Mouse (Mus musculus) heart, postnatal 14 days (tissue): ENCODE results near the gene Dlst. TPM values are rescaled to one million over a fixed set of nuclear protein-coding genes. Genes with fewer than 3 reads are reported as not detected.

Experiments
- DNase-seq, 2 experiments: peaks; one replicate each; pipeline ENCODE4 v3.0.0; 2021 to 2022
- intact Hi-C: fragments of 180-260 bp; cut with DNase I; formaldehyde crosslinking; loops from one replicate; pipeline ENCODE4 v1.15.1; 2025
- long read RNA-seq, 2 experiments: library from polyadenylated mRNA; stranded (forward); transcript quantifications; one replicate each; pipeline ENCODE4 v2.0.0; 2021
- total RNA-seq, 2 experiments: library from RNA; stranded (reverse); gene quantifications; 2 replicates each; pipeline ENCODE4 v1.2.3; 2021

The Dlst gene
- total RNA-seq, result 100 to 1,000 TPM; 713 to 718 TPM
- long read RNA-seq, experiment 1, transcript Dlst-201 (15 exons, 2,764 nt), result major isoform, 254 of 422 reads
- long read RNA-seq, experiment 1, partial matches to known transcripts, result 134 of 422 reads
- long read RNA-seq, experiment 1, other reads (novel, unspliced or antisense), result 29 of 422 reads
- long read RNA-seq, experiment 2, transcript Dlst-201 (15 exons, 2,764 nt), result major isoform, 223 of 349 reads
- long read RNA-seq, experiment 2, partial matches to known transcripts, result 112 of 349 reads
- long read RNA-seq, experiment 2, other reads (novel, unspliced or antisense), result 12 of 349 reads

DNA sequence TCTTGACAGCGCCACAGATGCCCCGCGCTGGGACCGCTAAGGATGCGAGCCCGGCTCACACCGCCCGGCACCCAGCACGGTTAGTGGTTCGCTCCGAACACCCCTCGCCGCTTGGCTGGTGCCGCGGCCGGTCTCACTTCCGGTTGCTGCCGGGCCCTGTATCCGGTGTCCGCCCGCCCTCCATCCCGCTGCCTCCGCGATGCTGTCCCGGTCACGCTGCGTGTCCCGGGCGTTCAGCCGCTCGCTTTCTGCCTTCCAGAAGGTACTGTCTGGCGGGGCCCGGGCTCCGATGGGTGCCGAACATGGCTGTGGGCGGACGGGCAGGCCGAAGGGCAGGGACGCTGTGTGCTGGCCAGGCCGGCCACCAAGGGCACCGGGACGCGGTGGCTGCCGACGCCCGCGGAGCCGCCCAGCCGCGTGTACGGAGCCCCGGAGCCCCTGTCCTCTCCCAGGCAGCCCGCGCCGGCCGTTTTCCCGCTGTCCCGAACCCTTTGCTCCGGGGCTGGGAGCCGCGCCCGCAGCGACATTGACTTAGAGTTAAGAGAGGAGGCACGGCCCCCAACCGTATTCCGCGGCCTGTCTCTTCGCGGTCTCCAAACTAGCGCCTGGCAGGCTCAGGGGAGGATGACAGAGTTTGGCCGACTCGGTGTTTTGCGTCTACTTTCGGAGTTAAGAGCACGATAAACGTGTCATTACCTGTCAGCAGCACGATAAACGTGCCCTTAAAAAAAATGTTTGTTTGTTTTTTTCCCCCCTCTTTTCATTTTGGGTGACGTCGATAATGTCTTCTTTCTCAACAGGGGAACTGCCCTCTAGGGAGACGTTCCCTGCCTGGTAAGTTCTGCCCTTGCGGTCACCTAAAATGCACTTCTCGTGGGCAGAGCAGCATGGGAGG is at the start of gene Dlst, which contains the start of gene Prox2:
Dlst (plus strand) TSS at position 136 of the 895 bp plus-strand sequence.
Prox2 (minus strand) TSS at position 62 of the 895 bp plus-strand sequence.
- intact Hi-C loops, result no loop called here
- DNase-seq, result peak; percentile 91 to 93

GRCm38 (mm10) chr12:85071043-85071442 is 39.6 kb upstream of the Dlst start:
- no peak for DNase-seq
- intact Hi-C loops, result no loop called here

GRCm38 (mm10) chr12:85077100-85077499 is 33.5 kb upstream of the Dlst start:
- intact Hi-C loops, result no loop called here
- DNase-seq, result no peak

- DNase-seq, result no peak
- intact Hi-C loops, result no loop called here
Measured at GRCm38 (mm10) chr12:85084257-85084656, 26.4 kb upstream of the Dlst start.

- intact Hi-C loops, result no loop called here
- no peak for DNase-seq
Measured at GRCm38 (mm10) chr12:85084941-85085340, 25.7 kb upstream of the Dlst start.

DNA sequence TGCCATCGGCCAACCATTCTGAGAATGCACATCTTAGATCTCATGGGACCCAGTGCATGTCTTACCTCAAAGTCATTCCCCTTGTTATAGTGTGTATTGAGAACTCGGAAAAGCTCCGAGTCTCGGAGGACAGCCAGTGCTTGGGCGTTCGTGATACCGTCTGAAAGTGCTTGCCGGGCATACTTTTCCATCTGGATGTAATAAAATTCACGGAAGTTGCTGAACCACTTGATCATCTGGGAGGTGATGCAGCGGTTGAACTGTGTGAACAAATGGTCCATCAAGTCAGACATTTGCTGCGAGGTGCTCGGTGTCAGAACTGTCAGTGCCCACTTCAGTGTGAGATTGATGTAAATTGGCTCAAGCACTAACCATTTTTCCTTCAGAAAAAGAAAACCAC is 22.8 kb upstream of the Dlst start:
- intact Hi-C loops, result no loop called here

GRCm38 (mm10) chr12:85091190-85091589 is 19.4 kb upstream of the Dlst start:
- intact Hi-C loops, result no loop called here
- DNase-seq, result no peak

More for the DNA sequence above, 22.8 kb upstream of the Dlst start:
- no peak for DNase-seq

GRCm38 (mm10) chr12:85092214-85092613 is 18.4 kb upstream of the Dlst start:
- DNase-seq, result peak; percentile 76 to 84
- intact Hi-C loops, result loop anchor here (2.0 kb wide), 1 partner anchor 213 kb away; no protein-coding TSS in a partner anchor

DNA sequence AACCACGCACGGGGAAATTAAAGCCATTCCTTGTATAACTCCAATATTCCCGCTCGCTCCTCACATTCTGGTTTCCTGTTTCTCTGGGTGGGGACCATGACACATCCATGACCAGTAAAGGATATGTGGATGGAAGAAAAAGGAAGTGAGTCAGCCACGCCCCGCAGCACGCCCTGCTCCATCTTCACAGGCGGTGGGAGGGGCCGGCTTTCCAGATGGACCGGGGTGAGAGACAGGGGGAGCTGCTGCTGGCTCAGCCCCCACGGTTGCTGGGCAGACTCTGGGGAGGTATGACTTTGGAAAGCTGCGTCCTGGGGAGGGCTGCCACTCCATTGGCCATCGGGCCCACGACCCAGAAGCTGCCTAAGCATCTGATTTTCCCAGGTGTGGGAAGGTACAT is 16.6 kb upstream of the Dlst start:
- peak; percentile 63 to 66 for DNase-seq
- intact Hi-C loops, result no loop called here

GRCm38 (mm10) chr12:85094706-85095105 is 15.9 kb upstream of the Dlst start:
- DNase-seq, result peak; percentile 51 to 53
- intact Hi-C loops, result no loop called here

DNA sequence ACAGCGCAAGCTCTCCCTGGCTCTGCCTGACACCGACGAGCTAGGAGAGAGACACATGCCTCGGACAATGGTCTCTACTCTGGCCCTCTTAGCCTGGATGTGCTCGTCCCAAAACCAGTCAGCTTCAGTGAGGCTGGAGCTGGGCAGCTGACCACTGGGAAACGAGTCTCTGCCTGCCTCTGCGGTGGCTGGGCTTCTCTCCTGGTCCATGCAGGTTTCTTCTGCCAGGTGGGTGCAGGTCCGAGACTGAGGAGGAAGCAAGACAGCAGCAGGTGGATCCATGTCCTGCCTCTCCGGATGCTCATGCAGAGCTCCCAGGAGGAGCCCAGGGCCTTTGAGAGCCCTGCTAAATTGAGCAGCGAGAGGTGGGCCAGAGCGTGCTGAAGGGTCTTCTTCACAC is 15.5 kb upstream of the Dlst start:
- no peak for DNase-seq

DNA sequence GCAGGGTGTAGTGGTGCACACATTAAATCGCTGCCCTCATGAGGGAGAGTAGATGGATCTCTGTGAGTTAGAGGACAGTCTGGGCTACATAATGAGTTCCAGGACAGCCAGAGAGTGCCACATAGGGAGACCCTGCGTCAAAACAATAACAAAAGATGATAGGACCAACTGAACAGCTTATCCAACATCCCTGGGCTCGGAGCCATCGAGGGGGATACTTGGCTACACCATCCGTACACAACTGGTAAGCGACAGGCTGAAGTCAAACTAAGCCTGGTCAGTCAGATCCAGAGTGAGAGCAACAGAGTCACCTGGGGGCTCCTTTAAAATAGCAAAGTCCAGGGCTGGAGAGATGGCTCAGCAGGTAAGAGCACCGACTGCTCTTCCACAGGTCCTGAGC is 14.8 kb upstream of the Dlst start:
- DNase-seq, result no peak
- intact Hi-C loops, result no loop called here

More for the DNA sequence above, 15.5 kb upstream of the Dlst start:
- intact Hi-C loops, result no loop called here

- intact Hi-C loops, result no loop called here
- DNase-seq, result no peak
Measured at GRCm38 (mm10) chr12:85101001-85101400, 9.6 kb upstream of the Dlst start.

DNA sequence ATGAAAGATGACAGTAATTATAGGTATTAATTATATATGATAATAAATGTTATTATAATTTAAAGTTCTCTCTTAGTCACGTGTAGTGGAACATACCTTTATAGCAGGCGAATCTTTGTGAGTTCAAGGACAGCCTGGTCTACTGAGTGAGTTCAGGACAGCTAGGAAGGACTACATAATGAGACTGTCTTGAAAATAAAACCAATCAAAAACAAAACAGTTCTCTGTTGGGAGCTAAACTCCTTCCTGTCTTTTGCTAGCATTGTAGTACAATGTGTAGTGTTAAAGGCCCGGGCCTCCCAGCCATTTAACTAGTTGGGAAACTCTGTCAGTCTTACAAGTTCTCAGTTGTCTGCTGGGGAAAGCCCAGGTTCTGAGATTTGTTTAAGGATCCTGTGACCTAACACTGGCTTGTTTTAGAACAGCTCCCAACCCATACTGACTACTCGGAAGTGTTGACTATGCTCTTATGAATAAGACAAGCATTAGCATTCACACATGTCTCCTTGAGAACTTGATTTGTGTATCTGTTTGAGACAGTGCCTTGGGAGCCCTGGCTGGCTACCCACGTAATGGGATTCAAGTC is 9.0 kb upstream of the Dlst start:
- DNase-seq, result no peak
- intact Hi-C loops, result no loop called here

DNA sequence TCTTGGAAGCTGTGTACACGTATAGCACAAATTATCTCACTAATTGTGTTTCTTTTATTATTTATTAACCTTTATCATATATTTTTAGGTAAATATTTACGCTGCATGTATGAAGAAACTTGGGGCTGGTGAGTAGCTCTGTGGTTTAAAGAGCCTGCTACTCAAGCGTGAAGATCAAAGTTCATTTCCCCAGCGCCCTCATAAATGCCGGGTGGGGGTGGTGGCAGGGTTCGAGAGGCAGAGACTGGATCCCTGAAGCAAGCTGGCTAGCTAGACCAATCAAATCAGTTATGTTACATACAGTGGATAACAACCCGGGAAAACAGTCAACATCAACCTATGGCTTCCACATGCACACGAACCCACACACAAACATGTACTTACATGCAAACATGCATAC is 7.5 kb upstream of the Dlst start:
- intact Hi-C loops, result no loop called here

GRCm38 (mm10) chr12:85104789-85105188 is 5.8 kb upstream of the Dlst start:
- no peak for DNase-seq
- intact Hi-C loops, result no loop called here

More for the DNA sequence above, 7.5 kb upstream of the Dlst start:
- DNase-seq, result no peak

GRCm38 (mm10) chr12:85106292-85106691 is 4.3 kb upstream of the Dlst start:
- intact Hi-C loops, result no loop called here
- DNase-seq, result no peak

GRCm38 (mm10) chr12:85108643-85109042 is 2.0 kb upstream of the Dlst start:
- DNase-seq, result no peak
- intact Hi-C loops, result no loop called here

DNA sequence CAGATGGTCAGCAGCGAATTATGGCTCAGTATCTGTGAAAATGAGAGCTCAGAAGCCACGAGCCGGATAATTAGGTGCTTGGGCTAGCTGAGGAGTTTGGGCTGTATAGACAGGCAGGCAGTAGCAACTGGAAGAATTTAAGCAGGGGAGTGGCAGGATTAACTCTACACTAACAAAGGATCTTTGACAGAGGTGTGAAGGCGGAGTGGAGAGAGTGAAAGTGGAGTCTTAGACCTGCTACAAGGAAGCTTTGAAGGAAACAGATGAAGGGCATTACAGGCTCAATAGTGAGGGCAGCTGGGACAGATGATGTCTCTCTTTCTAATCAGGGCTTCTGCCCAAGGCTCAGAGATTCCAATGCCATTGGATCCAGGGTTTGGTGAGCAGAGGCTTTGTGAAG is 1.2 kb upstream of the Dlst start:
- no peak for DNase-seq
- intact Hi-C loops, result no loop called here

- intact Hi-C loops, result no loop called here
Measured at GRCm38 (mm10) chr12:85110011-85110697, 479 bp upstream of the Dlst start.

More at GRCm38 (mm10) chr12:85110011-85110697, 479 bp upstream of the Dlst start:
- peak in 1 of 2 experiments; percentile 18 for DNase-seq
